Mouse (Mus musculus) yolk sac, embryonic 10.5 days (tissue): ENCODE measurements around the gene Mn1.
A peak's percentile ranks its signal among the peaks of the same experiment; 100 is the strongest.

Experiments
- DNase-seq: peaks from one replicate; pipeline ENCODE4 v3.0.0-alpha.2; 2017; ENCODE audit warnings: low spot score

The Mn1 gene

DNA sequence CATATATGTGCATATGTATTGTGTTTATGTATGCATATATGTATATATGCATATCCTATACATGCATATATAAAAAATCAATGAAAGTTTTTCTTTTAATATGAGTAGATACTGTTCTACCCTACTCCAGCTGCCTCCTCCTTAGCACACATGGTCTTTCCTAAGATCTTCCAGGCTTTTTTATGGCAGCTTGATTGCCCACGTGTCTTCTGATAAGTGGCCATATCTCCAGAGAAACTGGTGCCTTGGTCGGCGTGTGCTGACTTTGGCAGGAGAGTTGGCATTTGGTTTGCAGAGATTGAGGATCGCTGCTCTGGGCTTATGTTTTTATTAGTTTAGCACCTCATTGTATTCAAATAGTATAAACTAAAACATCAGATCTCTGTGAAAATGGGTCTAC, 68.7 kb downstream of the Mn1 start:
- no peak for DNase-seq

DNA sequence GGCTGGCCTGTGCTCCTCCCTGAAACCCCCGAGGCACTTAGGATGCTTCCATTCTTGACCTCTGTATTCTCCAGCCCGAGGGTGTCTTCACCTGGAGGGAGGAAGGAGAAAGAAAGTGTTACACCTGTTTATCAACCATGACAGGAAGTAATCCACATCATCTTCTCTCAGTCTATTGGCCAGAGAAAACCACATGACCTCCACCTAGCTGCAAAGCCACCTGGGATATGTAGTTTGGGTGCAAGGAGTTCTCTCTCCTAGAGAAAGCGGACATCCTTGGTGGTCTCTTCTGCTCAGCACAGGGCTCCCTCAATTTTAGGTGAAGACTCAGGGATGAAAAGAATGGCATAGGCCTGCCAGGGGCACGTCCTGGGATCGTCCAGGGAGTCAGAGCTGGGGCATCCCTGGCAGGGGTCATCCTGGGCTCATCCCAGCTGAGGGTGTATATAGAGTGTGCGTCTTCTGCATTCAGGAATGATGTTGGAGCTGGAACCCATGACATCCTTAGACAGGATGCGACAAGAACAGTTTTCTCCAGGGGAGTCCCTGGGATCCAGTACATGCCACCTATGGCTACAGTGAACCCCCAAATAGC, 72.0 kb downstream of the Mn1 start:
- no peak for DNase-seq

DNA sequence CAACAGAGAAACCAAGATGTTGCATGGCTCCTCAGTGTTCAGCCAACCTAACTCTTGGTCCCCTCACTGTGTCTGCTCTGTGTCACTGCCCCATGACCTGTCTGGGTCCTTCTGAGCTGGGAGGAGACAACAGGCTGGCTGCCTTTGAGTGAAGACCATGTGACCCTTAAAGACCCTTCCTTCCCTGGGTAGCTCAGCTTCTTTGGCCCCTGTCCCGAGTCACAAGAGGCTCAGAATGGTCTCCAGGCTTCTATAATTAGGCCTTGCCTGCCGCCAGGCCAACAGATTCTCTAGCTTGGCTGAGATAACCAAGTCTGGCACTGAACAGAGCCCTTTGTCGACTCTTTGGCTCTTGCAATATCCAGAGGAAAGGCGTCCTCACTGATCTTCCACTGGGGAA, 73.4 kb downstream of the Mn1 start:
- DNase-seq = no peak

DNA sequence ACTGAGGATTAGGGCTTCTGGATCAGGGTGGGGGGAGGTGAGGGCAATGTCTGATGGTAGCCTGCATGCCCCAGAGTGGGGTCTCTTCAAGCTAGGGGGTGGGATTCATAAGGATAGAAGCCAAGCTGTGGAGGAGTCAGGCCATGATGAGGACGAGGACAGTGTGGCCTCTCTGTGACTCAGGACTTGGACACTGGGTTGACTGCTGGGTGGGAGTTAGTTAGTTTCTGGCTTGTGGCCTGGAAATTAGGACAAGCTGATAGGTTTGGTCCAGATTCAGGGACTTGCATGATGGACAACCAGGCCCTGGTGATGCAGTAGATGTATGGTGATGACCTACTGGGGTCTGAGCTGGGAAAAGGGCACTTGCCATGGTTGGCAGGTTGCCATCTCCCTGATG, 74.3 kb downstream of the Mn1 start:
- no peak for DNase-seq

DNA sequence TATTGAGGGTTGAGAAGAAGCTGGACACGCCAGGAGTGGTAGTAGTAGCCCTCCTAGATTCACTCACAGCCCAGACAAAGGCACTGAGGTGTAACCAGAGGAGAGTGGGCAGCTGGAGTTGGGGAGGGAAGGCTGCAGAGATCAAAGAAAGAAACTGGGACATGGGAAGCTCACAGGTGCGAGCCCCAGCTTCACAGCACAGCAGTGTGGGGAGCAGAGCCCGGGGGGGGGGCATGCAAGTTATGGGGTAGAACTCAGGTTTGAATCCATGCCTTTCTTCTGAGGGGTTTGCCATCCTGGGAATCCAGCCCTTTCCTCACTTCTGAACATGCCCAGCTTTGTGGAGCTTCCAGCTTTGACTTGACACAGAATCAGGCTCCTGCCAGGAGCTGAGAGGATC, 82.9 kb downstream of the Mn1 start:
- no peak for DNase-seq

DNA sequence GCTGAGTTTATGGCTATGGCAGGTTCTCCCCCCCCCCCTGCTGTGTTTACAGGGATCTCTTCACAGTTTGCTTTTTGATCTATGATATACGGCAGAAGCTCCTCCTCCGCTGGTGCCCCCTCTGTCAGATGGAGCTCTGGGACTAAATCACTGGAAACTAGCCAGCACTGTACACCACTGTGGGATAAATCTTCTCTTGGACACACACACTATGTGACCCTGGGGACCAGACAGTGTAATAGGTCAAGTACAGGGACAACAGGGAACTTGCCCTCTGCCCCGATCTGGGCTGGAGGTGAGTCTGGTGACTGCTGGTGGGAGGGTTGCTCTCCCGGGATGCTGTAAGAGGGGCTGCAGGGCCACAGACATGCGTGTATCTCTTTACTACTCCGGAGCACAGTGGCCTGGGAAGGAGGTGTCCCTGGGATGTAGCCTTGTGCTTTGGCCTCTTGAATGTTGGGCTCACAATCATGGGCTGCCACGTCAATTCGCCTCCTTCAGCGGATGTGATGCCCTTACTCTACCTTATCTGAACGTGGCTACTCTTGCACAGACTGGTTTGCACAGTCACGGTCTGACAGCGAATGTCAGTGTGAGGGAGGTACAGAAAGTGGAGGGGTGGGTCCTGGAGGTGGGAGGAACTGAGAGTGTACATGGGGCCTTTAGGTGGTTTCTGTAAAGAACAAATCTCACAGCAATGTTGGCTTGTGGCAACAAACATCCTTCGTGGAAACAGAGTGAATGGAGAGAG, 84.7 kb downstream of the Mn1 start:
- no peak for DNase-seq

DNA sequence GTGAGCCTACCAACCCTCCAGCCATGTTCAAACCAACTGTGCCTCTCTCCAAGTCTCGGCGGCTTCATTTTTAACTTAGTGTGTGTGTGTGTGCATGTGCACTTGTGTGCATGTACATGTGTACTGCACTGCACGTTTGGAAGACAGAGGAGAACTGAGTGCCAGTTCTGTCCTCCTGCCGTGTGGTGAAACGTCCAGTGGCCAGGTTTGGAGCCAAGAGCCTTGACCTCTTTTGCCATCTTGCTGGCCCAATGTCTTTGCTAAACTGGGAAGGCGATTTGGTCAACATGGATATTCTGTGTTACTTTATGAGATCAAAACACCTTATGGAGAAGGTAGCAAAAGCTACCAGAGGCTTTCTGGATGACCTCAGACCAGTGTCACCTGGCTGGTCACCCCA, 88.1 kb downstream of the Mn1 start:
- no peak for DNase-seq

DNA sequence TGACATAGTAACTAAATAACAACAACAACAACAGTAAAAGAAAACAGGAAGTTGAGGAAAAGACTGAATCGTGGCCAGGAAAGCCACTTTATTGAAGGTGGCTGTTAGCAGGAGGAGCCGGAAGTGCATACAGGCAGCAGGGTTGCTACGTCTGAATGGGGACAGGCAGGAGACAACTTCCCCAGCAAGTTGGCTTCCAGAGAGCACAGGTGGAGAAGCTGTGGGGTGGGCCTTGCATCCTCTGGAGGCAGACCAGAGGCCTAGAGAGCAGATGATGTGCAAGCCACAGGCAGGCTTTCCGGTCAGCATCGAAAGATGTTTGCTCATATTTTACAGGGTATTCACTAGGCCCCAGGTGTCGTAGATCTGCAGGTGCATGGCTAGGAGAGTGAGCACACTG, 88.7 kb downstream of the Mn1 start:
- no peak for DNase-seq

DNA sequence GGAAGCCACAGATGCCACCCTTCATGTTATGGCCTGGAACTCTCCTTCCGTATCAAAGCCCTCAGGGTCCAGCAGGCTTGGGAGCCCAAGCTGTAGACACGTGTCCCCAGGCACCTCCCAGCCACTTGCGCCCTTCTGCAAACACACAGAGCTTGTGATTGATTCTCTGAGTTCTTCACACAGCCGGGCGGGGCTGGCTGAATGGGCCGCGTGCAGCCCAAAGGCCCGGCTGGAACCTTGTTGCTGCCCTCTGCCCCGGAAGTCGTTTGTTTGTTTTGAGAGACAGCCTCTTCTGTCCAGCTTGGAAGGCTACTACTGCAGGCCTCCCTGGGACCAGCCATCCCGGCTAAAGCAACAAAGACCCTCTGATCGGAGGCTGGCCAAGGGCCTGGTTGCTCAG, 89.2 kb downstream of the Mn1 start:
- peak; percentile 73 for DNase-seq
